In genomic region chr5:67559063-67559462, GRCm38 (mm10) we compare ENCODE assay signal across 24 mouse cellular contexts. TPM values are rescaled to one million over a fixed set of nuclear protein-coding genes. Genes with fewer than 3 reads are reported as not detected.
DNase-seq lines count a peak whose midpoint lies in the region; ATAC-seq lines count a peak whose summit lies in the region.
"Had no signal": no experiment of that assay in that cellular context is flagged by ENCODE, and none has a peak within 500 bp of the region (broad histone marks: within the 10 kb centered on the region; RNA-seq: fewer than 3 reads in every experiment).

No protein-coding gene starts in this region.

- no peak overlapping the region for H3K27ac ChIP-seq in heart, embryonic 10.5 days
- peak overlapping the region; percentile 66 for H3K27ac ChIP-seq in kidney, embryonic 15.5 days
- H3K27ac ChIP-seq: embryonic facial prominence, embryonic 10.5 days; embryonic facial prominence, embryonic 12.5 days; forebrain, embryonic 13.5 days; forebrain, embryonic 15.5 days had no signal

- H3K9ac ChIP-seq in kidney, embryonic 15.5 days = no peak overlapping the region
- H3K9ac ChIP-seq: embryonic facial prominence, embryonic 12.5 days; forebrain, embryonic 13.5 days; forebrain, embryonic 15.5 days had no signal

- H3K9me3 ChIP-seq in heart, embryonic 10.5 days = no peaks in the 10 kb centered on the region
- H3K9me3 ChIP-seq in kidney, embryonic 15.5 days (replicated peaks) = no peaks in the 10 kb centered on the region
- H3K9me3 ChIP-seq: embryonic facial prominence, embryonic 10.5 days; embryonic facial prominence, embryonic 12.5 days; forebrain, embryonic 13.5 days; forebrain, embryonic 15.5 days; G1E had no signal

- H3K36me3 ChIP-seq in heart, embryonic 10.5 days = no peaks in the 10 kb centered on the region
- H3K36me3 ChIP-seq in kidney, embryonic 15.5 days = no peaks in the 10 kb centered on the region
- H3K36me3 ChIP-seq: embryonic facial prominence, embryonic 10.5 days; embryonic facial prominence, embryonic 12.5 days; forebrain, embryonic 15.5 days; G1E had no signal

- no peak overlapping the region for H3K4me3 ChIP-seq in heart, embryonic 10.5 days
- no peak overlapping the region for H3K4me3 ChIP-seq in kidney, embryonic 15.5 days (replicated peaks)
- H3K4me3 ChIP-seq: embryonic facial prominence, embryonic 10.5 days; embryonic facial prominence, embryonic 12.5 days; forebrain, embryonic 13.5 days; forebrain, embryonic 15.5 days had no signal

- H3K4me2 ChIP-seq in kidney, embryonic 15.5 days = no peak overlapping the region
- H3K4me2 ChIP-seq: embryonic facial prominence, embryonic 12.5 days; forebrain, embryonic 13.5 days; forebrain, embryonic 15.5 days had no signal

- 78% methylated on average over 3 of the region's 3 CpGs for WGBS in heart, embryonic 10.5 days
- 65% methylated on average over 3 of the region's 3 CpGs for WGBS in kidney, embryonic 15.5 days

- no peaks in the 10 kb centered on the region for H3K27me3 ChIP-seq in heart, embryonic 10.5 days (ENCODE audit: insufficient read depth, poor library complexity, severe bottlenecking)
- no peaks in the 10 kb centered on the region for H3K27me3 ChIP-seq in kidney, embryonic 15.5 days
- H3K27me3 ChIP-seq: CH12.LX; embryonic facial prominence, embryonic 12.5 days; forebrain, embryonic 13.5 days; forebrain, embryonic 15.5 days had no signal

- DNase-seq in heart, embryonic 10.5 days (ENCODE audit: low spot score) = peak; percentile 57
- no peak for DNase-seq in heart, adult 9 months (ENCODE audit: low spot score in 2 of 2)
- no peak for DNase-seq in kidney, postnatal 25 days
- peak; percentile 15 for DNase-seq in testis, postnatal 14 days (ENCODE audit: low spot score)
- DNase-seq in testis, postnatal 10 days (ENCODE audit: low spot score) = no peak
- DNase-seq: adrenal gland, adult 8-10 months; adrenal gland, postnatal 14 days; adrenal gland, postnatal 36 days; B cell, adult 2 months; cerebellum, adult 11-12 months; cerebellum, adult 2 months; cerebellum, adult 9-10 months; cerebellum, postnatal 10 days; cerebellum, postnatal 25 days had no signal

- H3K4me1 ChIP-seq in heart, embryonic 10.5 days = no peaks in the 10 kb centered on the region
- H3K4me1 ChIP-seq in kidney, embryonic 15.5 days = peaks cover 15% of the 10 kb centered on the region; the same call in 1 of the 2 replicates
- H3K4me1 ChIP-seq: embryonic facial prominence, embryonic 10.5 days; embryonic facial prominence, embryonic 12.5 days; forebrain, embryonic 13.5 days; forebrain, embryonic 15.5 days had no signal

- peak; percentile 63 for ATAC-seq in kidney, embryonic 15.5 days (replicated peaks; ENCODE audit: low FRiP score)
- ATAC-seq: activated CD4-positive, CD25-positive, alpha-beta regulatory T cell, adult 4 months; CD4-positive, CD25-positive, alpha-beta regulatory T cell, adult 4 months; forebrain, embryonic 13.5 days; forebrain, embryonic 15.5 days; Patski had no signal

RNA-seq across cellular contexts. Expression of gene Shisa3, which starts 48.6 kb away (rescaled TPM):
- 0.90 and 12.9 TPM in 2 replicates for polyA plus RNA-seq in heart, embryonic 10.5 days (2016; fragmentation: Nextera tagmentation; extraction: Ambion mirVana)
- polyA plus RNA-seq in kidney, embryonic 15.5 days (2015; fragmentation: Nextera tagmentation; extraction: Ambion mirVana) = 116 and 119 TPM in 2 replicates
- polyA plus RNA-seq: G1E, Patski had no signal

Comparison
In these comparisons a context has a peak if more than half of its experiments do, and no peak if none do; other contexts are left out.
1. DNase-seq: peak in heart, embryonic 10.5 days (single experiment) and testis, postnatal 14 days (single experiment); none in heart, adult 9 months (0 of 2), kidney, postnatal 25 days (0 of 2) and testis, postnatal 10 days (single experiment).